Mouse (Mus musculus) neutrophil, adult 5-6 weeks (primary cell): ENCODE measurements around the gene Rdh14. TPM values are rescaled to one million over a fixed set of nuclear protein-coding genes. Genes with fewer than 3 reads are reported as not detected.

Experiments
- ATAC-seq: fragments of 151-379, 151-347 bp; 2 replicates; pipeline ENCODE4 v1.8.0; 2017; ENCODE audit warnings: mild to moderate bottlenecking, moderate TSS enrichment; ENCODE audit not compliant: insufficient number of reproducible peaks, poor library complexity, low FRiP score, severe bottlenecking; ENCODE audit errors: extremely low read depth
- total RNA-seq: library from RNA; stranded (forward); fragments of 200-1000 nt; gene quantifications from 2 replicates; pipeline ENCODE4 v1.2.3, GENCODE M21; 2017

Rdh14 gene
- total RNA-seq: 14.1 and 16.8 TPM in 2 replicates

DNA sequence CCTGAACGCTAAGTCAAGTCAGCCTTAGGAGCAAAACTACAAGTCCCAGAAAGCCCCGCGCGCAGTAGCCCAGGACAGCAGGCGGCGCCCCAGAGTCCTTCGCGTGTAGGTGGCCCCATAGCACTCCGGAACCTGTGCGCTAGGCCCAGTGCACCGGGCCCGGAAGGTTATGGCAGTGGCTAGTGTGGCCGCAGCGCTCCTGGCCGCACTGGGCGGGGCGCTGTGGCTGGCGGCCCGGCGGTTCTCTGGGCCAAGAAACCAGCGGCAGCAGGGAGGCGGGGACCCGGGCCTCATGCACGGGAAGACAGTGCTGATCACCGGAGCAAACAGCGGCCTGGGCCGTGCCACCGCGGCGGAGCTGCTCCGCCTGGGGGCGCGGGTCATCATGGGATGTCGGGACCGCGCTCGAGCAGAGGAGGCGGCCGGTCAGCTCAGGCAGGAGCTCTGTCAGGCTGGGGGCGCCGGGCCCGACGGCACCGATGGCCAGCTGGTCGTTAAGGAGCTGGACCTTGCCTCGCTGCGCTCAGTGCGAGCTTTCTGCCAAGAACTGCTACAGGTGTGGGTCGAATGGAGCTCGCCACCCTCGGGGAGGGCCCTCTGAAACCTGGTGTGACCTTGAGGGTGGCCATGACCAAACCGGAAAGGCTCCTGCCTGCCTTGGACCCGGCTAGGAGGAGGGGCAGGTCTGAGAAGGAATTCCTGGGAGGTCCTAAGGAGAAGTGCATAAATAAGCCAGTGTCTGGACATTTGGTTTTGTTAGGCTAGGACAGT is at the start of gene Rdh14:
TSS of gene Rdh14 (plus strand) at position 102 of the 771 bp plus-strand sequence.
- ATAC-seq: peak; percentile 97

DNA sequence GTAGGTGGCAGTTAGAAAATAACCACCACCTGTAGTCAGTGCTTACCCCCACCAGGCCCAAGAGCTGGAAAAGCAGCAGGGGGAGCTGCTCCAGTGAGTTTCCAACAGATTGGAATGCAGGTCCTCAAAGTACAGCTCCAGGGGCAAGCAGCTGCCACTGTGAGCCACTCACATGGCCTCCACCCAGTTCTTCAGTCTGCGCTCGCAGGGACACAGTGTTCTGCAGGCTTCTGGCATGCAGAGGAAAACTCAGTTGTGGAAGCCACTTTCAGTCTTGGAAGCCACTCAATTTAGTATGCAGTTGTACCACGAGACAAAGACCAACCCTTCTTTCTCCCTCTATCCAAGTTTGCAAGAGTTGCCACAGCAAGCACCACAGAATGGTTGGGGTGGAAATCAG is 39.9 kb upstream of the Rdh14 start:
- ATAC-seq: no peak

DNA sequence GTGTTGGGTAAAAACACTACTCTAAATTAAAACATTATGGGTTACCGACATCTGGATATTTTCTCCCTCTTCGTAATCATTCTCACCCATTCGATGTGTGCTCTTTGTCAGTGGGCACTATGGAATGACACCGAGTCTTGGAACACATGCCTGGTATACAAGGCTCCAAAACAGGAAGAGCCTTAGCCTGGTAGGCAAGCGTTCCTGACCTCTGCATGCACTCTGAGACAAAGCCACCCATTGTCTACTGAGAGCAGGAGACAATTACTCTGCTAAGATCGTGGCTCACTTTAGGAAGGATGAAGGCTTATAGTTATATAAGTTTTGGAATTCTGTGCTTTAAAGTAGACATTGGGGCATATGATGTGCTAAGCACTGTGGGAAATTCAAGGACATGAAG is 32.8 kb upstream of the Rdh14 start:
- ATAC-seq: no peak

DNA sequence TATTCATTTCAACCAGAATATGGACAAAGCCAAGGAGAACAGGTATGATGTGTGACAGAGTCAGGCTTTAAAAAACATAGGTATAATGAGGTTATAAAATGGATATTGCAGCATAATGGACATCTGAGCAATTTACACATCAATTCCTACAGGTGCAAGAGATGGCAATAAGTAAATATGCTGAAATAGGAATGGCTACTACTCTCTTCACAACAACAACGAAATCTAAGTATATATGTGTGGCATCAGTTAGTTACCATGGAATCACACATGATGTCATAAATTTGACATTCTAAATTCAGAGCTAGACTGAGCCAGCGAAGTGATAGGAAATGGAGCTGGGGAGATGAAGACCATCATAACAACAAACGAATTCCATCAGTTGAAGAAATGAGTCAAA is 20.9 kb upstream of the Rdh14 start, which contains the start of gene Nt5c1b:
TSS of gene Nt5c1b (plus strand) at position 301 of the 400 bp plus-strand sequence.
- ATAC-seq: no peak

DNA sequence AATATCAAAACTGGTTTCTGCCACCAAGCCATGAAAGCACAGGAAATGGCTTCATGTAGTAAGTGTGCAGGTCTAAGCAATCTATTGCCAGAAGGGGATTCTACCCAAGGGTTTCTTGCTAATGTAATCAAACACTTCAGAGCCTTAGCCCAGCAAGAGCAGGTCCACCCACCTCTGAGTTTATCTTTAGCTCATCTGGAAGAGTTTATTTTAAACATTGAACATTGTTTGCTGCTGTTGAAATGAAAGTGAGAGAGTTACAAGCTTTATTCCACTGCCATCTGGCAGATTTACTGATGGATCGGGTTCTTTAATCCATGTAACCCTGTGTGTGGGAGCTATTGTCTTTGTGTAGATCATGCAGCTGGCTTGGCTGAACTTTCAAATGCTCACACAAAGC is 10.2 kb downstream of the Rdh14 start:
- ATAC-seq: no peak

DNA sequence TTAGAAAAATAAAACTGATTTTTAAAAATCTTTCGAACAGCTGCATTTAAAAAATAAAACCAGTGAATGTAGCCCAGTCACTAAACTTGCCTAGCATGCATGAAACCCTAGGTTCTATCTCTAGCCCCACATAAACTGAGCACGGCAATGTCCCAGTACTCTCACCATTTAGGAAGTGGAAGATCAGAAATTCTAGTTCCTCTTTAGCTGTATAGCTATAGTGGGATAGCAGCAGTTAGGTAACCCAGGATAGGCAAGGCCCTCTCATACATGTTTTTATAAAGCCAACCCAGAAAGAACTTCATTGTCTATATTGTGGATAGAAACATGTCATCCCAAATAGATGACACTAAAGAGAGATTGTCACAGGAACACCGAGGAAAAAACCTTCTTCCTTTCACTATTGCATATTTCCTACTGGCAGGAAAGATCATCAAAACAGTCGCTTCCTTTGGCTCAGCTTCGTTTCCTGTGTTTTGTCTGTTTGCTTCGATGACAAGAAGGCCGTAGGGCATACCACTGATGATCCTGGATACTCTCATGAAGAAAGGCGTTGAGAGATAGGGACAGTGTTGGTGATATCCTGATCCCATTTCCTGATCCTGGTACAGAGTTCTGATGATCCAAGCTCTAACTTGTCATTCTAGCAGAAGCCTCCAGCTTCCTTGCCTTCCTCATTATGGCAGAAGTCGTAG is 12.0 kb downstream of the Rdh14 start:
- ATAC-seq: no peak

DNA sequence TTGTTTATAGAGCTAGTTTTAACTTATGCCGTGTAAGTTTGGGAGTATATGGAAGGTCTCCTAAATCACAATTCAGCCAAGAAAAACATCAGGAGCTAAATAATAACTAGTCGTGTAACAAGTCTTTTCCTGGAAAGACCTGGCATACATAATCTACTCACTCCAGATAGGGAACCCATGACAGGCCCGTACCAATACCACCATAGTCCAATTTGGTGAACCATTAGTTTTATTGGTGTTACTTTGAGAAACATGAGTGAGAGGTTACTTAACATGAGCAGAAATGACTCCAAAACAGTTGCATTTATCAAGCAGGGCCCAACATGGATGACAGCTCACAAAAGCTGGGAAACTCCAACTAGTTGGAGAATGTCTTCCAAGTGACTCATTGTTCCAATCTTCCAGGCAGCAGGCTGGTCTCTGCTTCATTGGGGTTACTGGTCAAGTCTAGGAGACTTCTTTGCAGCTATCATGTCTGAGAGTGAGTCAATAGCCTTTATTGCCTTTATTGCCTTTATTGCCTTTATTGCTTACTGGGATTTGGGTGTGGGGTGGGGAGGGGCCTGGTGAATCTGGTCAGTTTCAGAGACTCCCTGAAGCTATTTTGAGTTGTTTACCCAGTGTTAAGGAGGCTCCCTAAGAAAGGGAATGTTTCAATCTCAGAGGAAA is 20.1 kb downstream of the Rdh14 start:
- ATAC-seq: no peak

DNA sequence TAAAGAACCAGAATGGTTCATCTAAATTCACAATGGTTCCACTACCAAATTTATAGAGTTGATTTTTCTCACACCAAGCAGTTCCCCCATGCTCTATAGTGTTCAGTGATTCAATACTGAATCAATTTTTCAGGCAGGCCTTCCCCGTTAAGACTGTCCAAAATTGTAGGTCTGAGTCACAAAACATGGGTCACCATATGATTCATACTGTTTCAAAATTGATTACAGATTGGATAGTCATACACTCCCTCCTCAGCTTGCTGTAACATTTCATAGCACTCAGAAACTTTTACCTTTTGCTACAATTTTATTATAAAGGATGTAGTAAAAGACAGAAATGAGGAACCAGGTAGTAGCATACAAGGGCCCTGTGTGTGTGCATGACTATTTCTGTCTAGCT is 20.9 kb downstream of the Rdh14 start:
- no peak for ATAC-seq

DNA sequence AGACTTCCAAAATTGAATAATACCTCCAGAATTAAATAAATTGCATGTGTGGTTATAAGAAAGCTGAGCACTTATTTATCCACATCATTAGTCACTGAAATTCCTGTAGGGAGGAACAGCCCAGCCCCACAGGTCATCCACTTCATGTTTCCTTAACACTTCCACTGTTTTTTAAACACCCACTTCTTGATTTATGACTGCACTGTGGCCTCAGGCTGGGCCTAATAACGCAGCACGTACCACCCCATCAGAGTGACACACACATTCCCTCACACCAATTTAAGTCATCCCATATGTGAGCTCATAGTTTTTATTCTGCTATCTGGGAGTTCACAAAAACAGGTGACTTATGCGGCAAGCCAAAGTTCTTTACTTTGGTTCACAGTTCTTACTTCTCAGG is 31.8 kb downstream of the Rdh14 start:
- ATAC-seq: no peak

DNA sequence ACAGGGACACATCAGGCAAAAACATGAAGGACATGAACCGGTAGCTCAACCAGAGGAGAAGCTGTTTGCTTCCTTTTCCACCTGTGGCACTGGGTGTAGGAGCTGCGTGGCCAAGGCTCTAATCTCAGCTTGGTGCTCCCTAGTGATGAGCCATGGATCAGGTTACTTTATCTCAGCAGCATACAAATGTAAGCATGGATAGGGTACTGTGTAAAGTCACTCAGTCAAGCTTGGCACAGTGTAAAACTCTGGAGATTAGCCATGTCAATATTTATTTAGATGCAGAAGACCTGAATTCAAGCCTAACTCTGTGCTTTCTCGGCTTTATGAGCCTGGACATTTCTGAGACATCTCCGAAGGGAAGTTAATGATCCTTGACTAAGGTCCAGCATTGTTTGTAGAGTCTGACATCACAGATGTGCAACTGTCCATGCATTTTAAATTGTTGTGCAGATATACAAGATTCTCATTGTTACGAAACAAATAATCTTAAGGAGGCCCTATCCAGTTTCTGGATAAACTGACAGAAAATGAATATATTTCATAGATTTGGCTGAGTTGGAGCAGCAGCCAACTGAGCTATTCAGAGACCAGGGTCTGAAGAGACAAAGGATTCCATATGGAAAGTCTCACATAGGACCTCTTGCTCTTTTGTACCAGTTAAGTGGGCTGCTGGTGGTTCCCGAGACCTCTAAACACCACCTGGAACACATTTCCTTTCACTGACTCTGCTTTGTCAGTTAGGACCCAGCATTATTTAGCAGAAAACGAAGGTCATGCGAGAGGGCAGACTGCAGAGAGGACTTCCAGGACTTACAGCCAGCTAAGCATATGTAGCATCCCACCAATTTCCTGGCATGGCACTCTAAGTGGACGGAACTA is 35.7 kb downstream of the Rdh14 start:
- no peak for ATAC-seq

DNA sequence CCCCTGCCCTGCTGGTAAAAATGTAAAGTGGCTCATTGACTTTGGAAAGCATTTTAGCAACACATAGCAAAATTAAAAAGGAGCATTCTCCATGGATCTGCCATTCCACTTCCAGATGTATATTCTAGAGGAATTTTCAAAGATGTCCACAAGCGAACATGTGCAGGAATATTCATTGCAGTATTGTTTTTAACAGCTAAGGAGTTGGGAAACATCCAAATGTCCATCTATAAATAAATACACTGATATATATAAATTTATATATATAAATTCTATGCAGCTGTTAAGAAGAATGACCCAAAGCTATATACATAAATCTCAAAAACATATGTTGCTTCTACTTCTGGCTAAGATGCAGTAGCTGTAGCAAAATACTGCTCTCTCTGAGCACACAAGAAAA is 40.4 kb downstream of the Rdh14 start:
- ATAC-seq: no peak

DNA sequence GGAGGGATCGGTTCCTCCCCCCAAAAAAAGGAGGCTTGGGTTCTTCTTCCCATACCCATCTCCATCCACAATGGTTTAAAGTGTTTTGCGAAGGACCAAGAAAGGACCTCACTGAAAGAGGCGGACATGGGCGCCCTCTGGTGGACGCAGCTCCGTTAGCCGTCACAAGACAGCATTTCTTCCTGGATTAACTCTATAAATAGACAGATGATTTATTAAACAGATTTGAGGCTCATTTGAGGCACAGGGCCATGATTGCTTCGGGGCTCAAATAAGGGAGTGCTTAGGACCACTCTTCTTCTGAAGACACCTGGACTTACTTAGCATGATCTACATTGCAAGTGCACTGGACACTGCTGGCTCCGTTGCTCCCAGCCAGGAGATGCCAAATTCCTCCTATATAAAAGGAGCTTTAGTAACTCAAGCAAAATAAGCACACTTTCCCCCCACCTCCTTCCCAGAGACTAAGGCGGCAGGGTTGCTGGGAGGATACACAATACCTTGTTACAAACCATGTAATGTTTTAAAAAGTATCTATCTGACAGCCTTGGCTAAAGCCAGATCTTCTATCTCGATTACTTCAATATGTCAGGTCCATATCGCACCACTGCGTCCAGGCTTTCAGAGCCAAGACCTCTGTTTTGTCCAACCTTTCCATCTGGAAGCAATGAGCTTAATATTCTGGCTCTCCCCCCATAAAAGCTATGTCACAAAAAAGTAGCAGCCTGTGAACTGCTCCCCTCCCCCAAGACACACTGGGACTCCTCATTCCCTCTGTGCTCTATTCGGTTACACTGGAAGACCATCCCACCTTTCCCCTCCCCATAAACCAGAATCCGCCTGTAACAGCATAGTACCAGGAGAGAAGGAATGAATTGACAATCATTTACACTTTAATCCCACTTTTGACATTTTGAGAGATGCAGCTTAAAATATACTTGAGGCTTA is 47.8 kb downstream of the Rdh14 start:
- no peak for ATAC-seq

DNA sequence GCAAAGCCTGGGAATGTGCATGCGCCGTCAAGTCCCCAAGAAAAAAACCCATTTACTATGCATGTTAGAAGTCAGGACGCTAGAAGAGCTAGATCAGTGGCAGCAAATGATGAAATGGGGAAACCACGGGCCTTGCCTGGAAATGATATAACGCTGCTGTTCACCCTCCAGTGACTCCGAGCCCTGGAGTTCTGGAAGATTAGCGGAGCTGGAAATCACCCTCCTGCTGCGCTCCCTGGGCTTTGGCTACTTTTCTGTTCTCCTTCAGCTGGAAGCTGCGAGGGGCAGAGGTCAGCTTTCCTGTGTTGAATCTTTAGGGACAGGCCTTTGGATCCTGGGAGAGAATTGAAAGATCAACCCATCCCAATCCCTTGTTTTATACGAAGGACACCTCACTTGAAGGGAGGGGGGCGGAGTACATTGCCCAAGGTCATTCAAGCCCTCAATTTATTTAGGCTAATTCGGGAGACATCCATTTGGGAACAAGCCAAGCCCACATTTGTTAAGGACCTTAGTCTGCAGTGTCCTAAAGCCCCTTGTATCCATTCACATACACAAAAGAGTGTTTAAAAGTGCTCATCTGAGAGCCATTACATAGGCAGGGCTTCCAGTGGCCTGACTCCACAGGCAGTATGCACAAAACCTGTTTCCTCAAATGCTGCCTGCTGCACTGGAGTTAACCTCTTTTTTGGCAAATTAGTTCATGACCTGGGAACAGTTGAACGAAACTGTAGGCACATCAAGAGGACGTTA is 49.1 kb downstream of the Rdh14 start:
- no peak for ATAC-seq

Other genes starting within 250 kb of the Rdh14 start
- gene Nt5c1b, start 20.8 kb upstream of the Rdh14 start, total RNA-seq: not detected in 2 replicates